Mouse (Mus musculus) hindbrain, embryonic 11.5 days (tissue): Measurements from ENCODE around the gene Evx2. TPM values are rescaled to one million over a fixed set of nuclear protein-coding genes. Genes with fewer than 3 reads are reported as not detected.
A peak's percentile ranks its signal among the peaks of the same experiment; 100 is the strongest.

Source experiments
- ATAC-seq: fragments of 200-750 bp; cut with Nextera tagmentation; 2 replicates; pipeline ENCODE4 v1.8.0; 2017; ENCODE audit warnings: mild to moderate bottlenecking, moderate TSS enrichment, moderate library complexity; ENCODE audit not compliant: low FRiP score
- DNase-seq: peaks from one replicate; pipeline ENCODE4 v3.0.0-alpha.2; 2015; ENCODE audit warnings: low spot score
- H3K27ac ChIP-seq: fragments of 300-500 bp; sonication (generic); 2 replicates; pipeline ENCODE4 v1.5.1; 2014; ENCODE audit warnings: mild to moderate bottlenecking, low read depth, low read length
- H3K27me3 ChIP-seq: fragments of 300-500 bp; sonication (generic); 2 replicates; pipeline ENCODE4 v1.6.1; 2014; ENCODE audit warnings: mild to moderate bottlenecking, low read length, moderate library complexity, mixed read lengths; ENCODE audit not compliant: control insufficient read depth, insufficient read depth
- H3K36me3 ChIP-seq: fragments of 300-500 bp; sonication (generic); 2 replicates; pipeline ENCODE4 v1.6.1; 2014; ENCODE audit warnings: mild to moderate bottlenecking, low read length, moderate library complexity, mixed read lengths; ENCODE audit not compliant: control insufficient read depth, insufficient read depth
- H3K4me1 ChIP-seq: fragments of 300-500 bp; sonication (generic); replicated peaks from 2 replicates; pipeline ENCODE4 v1.6.1; 2014; ENCODE audit warnings: low read length, mixed read lengths; ENCODE audit not compliant: control insufficient read depth, insufficient read depth
- H3K4me2 ChIP-seq: fragments of 300-500 bp; sonication (generic); replicated peaks from 2 replicates; pipeline ENCODE4 v1.6.1; 2014; ENCODE audit warnings: mild to moderate bottlenecking, low read depth, low read length
- H3K4me3 ChIP-seq: fragments of 300-500 bp; sonication (generic); 2 replicates; pipeline ENCODE4 v1.5.1; 2014; ENCODE audit warnings: low read depth, low read length
- H3K9ac ChIP-seq: fragments of 300-500 bp; sonication (generic); 2 replicates; pipeline ENCODE4 v1.6.1; 2014; ENCODE audit warnings: low read depth, low read length
- H3K9me3 ChIP-seq: fragments of 300-500 bp; sonication (generic); 2 replicates; pipeline ENCODE4 v1.6.1; 2016; ENCODE audit warnings: low read length; ENCODE audit not compliant: control insufficient read depth
- WGBS: fragments of 180-500 bp; shearing (Covaris S2); extraction: QIAGEN DNeasy Blood & Tissue Kit; methylation state at CpG from one replicate; pipeline ENCODE4 v1.1.7; 2014; 5-methylcytosine and 5-hydroxymethylcytosine counted together
- polyA plus RNA-seq: library from polyadenylated mRNA; unstranded; fragments of >200 nt; fragmentation: Nextera tagmentation; extraction: Ambion mirVana; gene quantifications from 2 replicates; pipeline ENCODE4 v1.2.1, GENCODE M21; 2014

The Evx2 gene
- polyA plus RNA-seq, 1 experiment from 2014 or later, result 2.4 TPM

DNA sequence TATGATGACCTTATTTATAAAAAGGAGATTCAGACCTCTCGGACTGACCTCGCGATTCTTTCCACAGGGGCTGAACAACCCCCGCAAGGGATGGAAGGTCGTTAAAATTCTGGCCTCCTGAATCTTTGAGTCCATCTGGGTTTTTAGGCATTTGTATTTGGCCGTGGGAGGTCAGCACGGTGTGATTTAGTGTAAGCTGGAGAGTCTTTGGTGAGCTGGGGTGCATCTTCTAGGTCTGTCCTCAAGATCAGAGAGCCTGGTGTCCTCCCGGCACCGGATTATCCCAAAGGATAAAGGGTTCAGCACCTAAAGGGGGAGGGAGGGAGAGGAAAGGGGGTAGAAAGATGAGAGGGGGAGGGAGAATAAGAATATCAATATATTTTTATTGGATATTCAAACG, 44.0 kb upstream of the Evx2 start:
- Histone ChIP-seq H3K27me3 (peaks cover 89% of the 10 kb centered on the region), H3K4me1 (peaks cover 5% of the 10 kb centered on the region), H3K4me3 (no peak overlapping the region), H3K36me3 (no peaks in the 10 kb centered on the region), H3K27ac (no peak overlapping the region), H3K4me2 (no peak overlapping the region), H3K9ac (no peak overlapping the region), H3K9me3 (no peaks in the 10 kb centered on the region)
- ATAC-seq (no peak), DNase-seq (no peak)
- 2% methylated on average over 10 of the region's 10 CpGs for WGBS

DNA sequence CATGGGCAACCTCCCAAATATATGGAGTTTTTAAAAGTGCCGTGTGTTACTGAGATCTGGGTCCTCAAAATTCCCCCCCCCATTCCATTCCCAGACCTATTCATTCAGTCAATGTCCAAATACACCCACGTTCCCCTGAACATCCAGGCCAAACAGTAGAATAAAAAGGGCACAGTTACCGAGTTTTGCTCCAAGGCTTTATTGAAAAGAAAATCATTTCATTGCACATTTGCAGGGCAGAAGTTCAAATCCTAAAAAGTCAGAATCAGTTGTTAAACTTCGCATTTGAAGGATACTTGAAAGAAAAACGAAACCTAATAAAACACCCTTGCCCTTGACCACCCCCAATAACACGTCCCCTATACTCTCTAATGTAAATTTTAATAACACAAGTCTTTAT, 43.5 kb upstream of the Evx2 start:
- H3K27me3 ChIP-seq, result peaks cover 89% of the 10 kb centered on the region
- no peaks in the 10 kb centered on the region for H3K36me3 ChIP-seq
- 11% methylated on average over 6 of the region's 6 CpGs for WGBS
- no peak overlapping the region for H3K4me3 ChIP-seq
- no peaks in the 10 kb centered on the region for H3K9me3 ChIP-seq
- no peak overlapping the region for H3K4me2 ChIP-seq
- DNase-seq (no peak), ATAC-seq (no peak)
- no peak overlapping the region for H3K9ac ChIP-seq
- no peak overlapping the region for H3K27ac ChIP-seq
- peaks cover 8% of the 10 kb centered on the region for H3K4me1 ChIP-seq

GRCm38 (mm10) chr2:74701949-74702819, 42.8 kb upstream of the Evx2 start:
- peaks cover 89% of the 10 kb centered on the region for H3K27me3 ChIP-seq
- 11% methylated on average over 17 of the region's 17 CpGs for WGBS

DNA sequence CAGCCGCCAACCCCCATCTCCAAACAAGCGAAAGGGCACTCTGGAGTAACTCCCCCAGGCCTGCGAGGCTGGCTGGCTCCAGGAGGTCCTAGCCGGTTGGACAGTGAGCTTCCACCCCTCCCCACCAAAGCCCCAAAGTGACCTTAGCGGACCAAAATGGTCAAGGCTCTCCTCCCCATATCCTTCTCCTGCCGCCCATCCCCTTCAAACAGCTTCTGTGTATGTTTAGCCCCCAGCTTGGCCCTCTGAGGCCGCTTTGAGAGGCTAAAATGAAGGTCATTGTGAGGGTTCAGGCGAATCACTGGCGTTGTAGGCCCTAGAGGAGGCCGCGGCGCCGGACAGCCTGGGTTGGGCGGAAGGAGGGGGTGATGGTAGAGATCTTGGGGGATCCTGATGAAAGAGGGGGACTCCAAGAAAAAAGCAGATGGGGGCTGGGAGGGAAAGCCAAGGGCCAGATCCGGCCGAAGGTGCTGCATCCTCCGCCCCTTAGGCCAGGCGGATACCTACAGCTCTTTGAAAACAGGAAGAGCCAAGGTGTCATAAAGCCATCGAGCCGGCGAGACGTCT, 41.3 kb upstream of the Evx2 start:
- no peak overlapping the region for H3K4me3 ChIP-seq
- no peak for DNase-seq
- no peaks in the 10 kb centered on the region for H3K9me3 ChIP-seq

More at GRCm38 (mm10) chr2:74701949-74702819, 42.8 kb upstream of the Evx2 start:
- no peak overlapping the region for H3K9ac ChIP-seq
- H3K4me2 ChIP-seq, result no peak overlapping the region
- H3K4me3 ChIP-seq, result no peak overlapping the region
- ATAC-seq (no peak), DNase-seq (peak; percentile 94)
- H3K9me3 ChIP-seq, result no peaks in the 10 kb centered on the region
- no peak overlapping the region for H3K27ac ChIP-seq
- no peaks in the 10 kb centered on the region for H3K36me3 ChIP-seq
- H3K4me1 ChIP-seq, result peaks cover 10% of the 10 kb centered on the region

GRCm38 (mm10) chr2:74699664-74700545, 40.5 kb upstream of the Evx2 start:
- Histone ChIP-seq H3K36me3 (no peaks in the 10 kb centered on the region), H3K4me3 (no peak overlapping the region), H3K9me3 (no peaks in the 10 kb centered on the region), H3K9ac (no peak overlapping the region), H3K27ac (no peak overlapping the region), H3K4me2 (no peak overlapping the region), H3K4me1 (peaks cover 7% of the 10 kb centered on the region), H3K27me3 (peaks cover 92% of the 10 kb centered on the region)
- 2% methylated on average over 23 of the region's 23 CpGs for WGBS
- ATAC-seq, result no peak
- DNase-seq, result no peak

More for the DNA sequence above, 41.3 kb upstream of the Evx2 start:
- Histone ChIP-seq H3K27me3 (peaks cover 92% of the 10 kb centered on the region), H3K4me2 (no peak overlapping the region), H3K4me1 (peaks cover 10% of the 10 kb centered on the region), H3K27ac (no peak overlapping the region), H3K9ac (no peak overlapping the region), H3K36me3 (no peaks in the 10 kb centered on the region)
- ATAC-seq, result no peak
- 2% methylated on average over 22 of the region's 22 CpGs for WGBS

DNA sequence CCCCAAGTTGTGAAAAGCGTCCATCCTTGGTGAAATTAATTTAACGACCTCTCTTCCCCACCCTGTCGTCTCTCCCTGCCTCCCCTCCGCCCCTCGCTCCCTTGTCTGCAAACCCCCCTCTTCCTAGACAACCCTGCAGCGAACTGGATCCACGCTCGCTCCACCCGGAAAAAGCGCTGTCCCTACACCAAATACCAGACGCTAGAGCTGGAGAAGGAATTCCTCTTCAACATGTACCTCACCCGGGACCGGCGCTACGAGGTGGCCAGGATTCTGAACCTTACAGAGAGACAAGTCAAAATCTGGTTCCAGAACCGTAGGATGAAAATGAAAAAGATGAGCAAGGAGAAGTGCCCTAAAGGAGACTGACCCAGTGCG, 39.7 kb upstream of the Evx2 start:
- DNase-seq (no peak), ATAC-seq (no peak)
- Histone ChIP-seq H3K4me1 (peaks cover 7% of the 10 kb centered on the region), H3K9me3 (no peaks in the 10 kb centered on the region), H3K9ac (no peak overlapping the region), H3K4me3 (no peak overlapping the region), H3K27me3 (peaks cover 92% of the 10 kb centered on the region), H3K36me3 (no peaks in the 10 kb centered on the region), H3K4me2 (no peak overlapping the region), H3K27ac (no peak overlapping the region)
- 2% methylated on average over 17 of the region's 17 CpGs for WGBS

GRCm38 (mm10) chr2:74698201-74699052, 39.1 kb upstream of the Evx2 start:
- ATAC-seq (peak; percentile 68), DNase-seq (no peak)
- under 1% methylated on average over 80 of the region's 86 CpGs for WGBS

GRCm38 (mm10) chr2:74697567-74698121, 38.3 kb upstream of the Evx2 start, which contains the start of gene Hoxd9:
TSS of gene Hoxd9 (plus strand) at chr2:74697727.
- no peaks in the 10 kb centered on the region for H3K9me3 ChIP-seq
- H3K9ac ChIP-seq, result no peak within 1 kb of the TSS
- peaks cover 93% of the 10 kb centered on the region for H3K27me3 ChIP-seq
- peak within 1 kb of the TSS; percentile 39 for H3K4me2 ChIP-seq
- H3K4me1 ChIP-seq, result peaks cover 7% of the 10 kb centered on the region
- under 1% methylated on average over 41 of the region's 43 CpGs for WGBS
- no peaks in the 10 kb centered on the region for H3K36me3 ChIP-seq
- no peak within 1 kb of the TSS for H3K27ac ChIP-seq
- H3K4me3 ChIP-seq, result peak within 1 kb of the TSS; percentile 30
- ATAC-seq (peak; percentile 70), DNase-seq (no peak)

More at GRCm38 (mm10) chr2:74698201-74699052, 39.1 kb upstream of the Evx2 start:
- no peaks in the 10 kb centered on the region for H3K9me3 ChIP-seq
- H3K4me1 ChIP-seq, result peaks cover 7% of the 10 kb centered on the region
- no peak overlapping the region for H3K9ac ChIP-seq
- H3K27me3 ChIP-seq, result peaks cover 92% of the 10 kb centered on the region
- peak overlapping the region; percentile 39 for H3K4me2 ChIP-seq
- no peaks in the 10 kb centered on the region for H3K36me3 ChIP-seq
- H3K27ac ChIP-seq, result no peak overlapping the region
- H3K4me3 ChIP-seq, result peak overlapping the region; percentile 30
